Mouse (Mus musculus): Measurements from ENCODE around the gene Rapgef4.

Gene Rapgef4

GRCm38 (mm10) chr2:71980771-71981342, at the start of gene Rapgef4:
Gene Rapgef4, plus strand, starts transcription at chr2:71981240.
- DNase-seq: peak in 1 of 2 experiments; percentile 54

DNA sequence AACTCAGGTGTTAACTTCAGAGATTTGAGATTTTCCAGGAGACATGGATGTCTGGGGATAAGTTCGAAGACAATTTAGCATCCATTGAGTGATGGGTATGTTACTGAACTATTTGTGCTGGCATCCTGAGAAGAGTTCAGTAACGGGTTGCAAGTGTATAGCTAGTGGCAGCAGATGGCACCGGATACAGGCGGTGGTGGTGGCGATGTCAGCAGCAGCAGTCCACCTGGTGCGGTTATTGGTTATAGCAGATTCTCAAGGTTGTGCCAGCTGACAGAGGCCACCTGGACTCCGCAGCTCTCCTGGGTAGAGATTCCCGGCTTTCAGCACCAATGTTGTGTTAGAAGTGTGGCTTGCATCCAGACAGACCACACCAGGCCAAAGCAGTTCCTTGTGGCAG, 47.0 kb upstream of the Rapgef4 start:
- peak in 1 of 2 experiments; percentile 9 for DNase-seq

GRCm38 (mm10) chr2:71936711-71937110, 44.3 kb upstream of the Rapgef4 start:
- DNase-seq: no peak

- no peak for DNase-seq
These were observed 43.3 kb upstream of the Rapgef4 start for GRCm38 (mm10) chr2:71937649-71938308.

DNA sequence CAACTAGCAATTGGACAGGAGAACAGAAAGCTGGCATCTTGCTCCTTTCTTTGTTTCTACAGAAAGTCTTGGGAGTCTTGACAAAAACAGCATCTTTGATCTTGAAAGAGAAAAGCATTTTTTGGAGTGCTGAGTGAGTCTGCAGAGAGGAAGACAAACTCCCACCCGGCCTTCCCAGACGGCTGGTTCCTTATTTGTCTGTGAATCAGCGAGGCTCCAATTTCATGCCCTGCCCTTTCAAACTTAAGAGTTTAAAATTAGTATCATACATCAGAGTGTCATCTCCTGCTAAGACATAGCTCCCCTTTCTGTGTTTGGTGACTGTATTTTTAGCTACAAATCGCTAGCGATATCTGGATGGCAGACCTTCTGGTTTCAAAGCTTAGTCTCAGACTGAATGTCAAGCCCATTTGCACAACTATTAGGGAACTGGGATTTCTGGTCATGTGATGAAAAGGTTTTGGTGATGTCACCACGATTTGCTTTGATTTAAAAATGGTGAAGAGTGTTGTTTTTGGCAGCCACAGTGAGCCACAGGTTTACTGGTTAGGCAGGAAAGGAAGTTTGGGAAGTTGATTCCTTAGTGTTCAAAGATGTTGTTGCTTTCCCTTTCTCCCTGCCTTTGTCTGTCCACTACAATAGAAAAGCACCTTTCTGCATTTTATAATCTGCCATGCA, 42.2 kb upstream of the Rapgef4 start:
- DNase-seq: no peak

GRCm38 (mm10) chr2:71941005-71941720, 39.9 kb upstream of the Rapgef4 start:
- no peak for DNase-seq

DNA sequence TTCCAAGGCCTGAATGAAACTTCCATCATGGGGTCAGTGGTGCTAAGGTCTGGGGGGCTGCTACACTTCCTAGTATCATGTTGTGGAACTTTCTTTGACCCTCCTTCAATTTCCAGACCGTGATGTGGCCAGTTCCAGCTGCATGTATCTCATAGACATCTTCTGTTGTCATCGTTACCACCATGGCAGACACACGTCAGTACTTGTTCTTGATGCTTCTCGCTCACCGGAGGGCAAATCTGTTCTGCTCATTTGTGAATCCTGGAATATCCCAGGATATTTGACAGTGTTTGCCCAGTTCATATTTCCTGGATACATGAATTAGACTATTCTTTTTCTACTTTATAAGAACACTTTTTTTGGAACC, 39.3 kb upstream of the Rapgef4 start:
- no peak for DNase-seq

DNA sequence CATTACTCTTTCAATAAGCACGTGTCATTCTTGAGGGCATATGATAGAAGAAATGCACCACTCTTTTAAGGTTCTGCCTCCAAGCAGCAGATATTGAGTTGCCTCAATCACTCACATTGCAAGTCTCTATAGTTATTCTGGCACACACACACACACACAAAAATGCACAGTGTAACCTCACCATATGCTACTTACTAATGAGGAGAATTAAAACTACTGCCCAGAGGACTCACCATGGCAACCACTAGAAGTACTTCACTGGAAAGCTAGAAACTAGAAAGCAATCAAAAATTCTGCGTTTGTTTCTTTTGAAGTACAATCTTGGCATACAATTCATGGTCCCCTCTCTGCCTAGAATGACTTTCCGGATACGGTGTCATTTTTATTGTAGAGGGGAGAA, 29.8 kb upstream of the Rapgef4 start:
- DNase-seq: no peak

DNA sequence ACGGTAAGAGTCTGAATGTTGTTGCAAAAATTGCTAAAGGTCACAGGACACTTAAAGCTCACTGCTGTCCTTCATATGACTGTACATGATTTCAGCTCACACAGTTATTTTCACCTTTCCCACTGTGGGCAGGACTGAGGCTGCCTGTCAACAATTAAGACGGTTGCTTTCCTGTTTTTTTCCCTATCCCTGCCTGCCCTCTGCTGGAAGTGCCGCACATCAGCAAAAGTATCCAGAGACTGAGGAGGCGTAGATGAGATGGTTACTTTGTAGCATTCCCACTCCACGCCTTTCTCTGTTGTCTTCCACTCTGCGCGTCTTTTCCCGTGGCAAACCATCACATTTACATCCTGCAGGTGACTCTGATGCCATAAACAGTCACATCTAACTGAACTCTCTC, 25.4 kb upstream of the Rapgef4 start:
- DNase-seq: peak; percentile 64 to 69

DNA sequence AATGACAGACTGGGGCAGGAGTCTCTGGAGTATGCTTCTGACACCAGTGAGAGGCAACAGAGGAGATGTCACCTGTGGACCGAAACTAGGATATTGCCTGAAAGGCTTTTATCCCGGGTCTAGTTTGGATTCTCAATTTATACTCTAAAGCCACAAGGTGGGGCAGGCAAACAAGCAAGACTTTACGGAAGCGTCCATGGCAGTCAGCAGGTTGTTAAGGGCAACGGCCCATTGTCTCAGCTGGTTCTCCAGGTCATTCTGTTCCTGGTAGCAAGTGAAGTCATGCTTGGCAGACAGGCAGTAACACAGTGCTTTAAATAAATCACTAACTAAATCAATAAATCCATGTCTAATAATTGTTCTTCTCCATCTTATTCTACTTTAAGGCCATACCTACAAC, 24.6 kb upstream of the Rapgef4 start:
- peak; percentile 61 to 63 for DNase-seq

DNA sequence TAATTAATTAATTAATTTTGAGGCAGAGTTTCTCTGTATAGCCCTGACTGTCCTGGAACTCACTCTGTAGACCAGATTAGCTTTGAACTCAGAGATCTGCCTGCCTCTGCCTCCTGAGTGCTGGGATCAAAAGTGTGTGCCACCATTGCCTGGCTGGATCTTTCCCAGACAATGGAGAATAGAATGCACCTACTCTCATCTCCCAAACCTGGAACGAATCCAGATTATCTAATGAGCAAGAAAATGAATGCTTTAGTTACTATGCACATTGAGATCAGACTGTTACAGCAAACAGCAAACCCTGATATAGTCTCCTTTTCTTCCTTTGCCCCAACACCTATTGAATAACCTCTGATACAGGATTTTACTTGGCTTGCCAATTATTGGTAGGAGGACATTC, 23.1 kb upstream of the Rapgef4 start:
- no peak for DNase-seq

DNA sequence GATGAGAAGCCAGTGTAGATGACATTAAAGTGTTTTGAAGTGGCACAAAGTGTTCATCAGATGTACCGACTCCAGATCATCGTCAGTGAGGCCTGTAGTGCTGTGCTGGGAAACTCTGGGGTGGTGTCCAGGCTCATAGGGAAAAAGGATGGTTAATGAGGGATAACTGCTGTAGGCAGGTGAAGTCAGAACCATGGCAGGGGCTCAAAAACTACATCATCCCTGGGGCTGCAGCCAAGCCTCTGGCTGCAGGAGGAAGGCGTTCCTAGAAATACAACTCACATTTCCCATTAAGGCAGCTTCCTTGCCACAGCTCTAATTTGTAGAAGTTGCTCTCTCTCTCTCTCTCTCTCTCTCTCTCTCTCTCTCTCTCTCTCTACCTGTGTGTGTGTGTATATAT, 22.6 kb upstream of the Rapgef4 start:
- peak; percentile 79 to 80 for DNase-seq

DNA sequence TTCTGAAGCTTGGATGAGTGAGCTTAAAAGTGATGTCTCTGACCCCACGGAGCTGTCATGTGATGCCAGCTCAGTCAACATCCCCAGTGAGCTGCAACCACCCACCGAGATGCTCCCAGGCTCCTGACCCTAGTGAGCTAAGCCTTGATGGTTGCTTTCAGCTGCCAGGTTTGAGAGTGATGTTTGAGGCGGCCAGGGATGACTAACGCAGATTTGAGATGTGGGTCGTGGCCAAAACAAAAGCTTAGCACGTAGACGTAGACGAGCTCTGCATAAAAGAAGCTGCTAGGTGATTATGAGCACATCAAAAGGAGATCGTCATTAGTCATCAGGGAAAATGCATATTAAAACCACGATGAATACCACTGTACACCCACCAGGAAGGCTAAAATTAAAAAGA, 16.8 kb upstream of the Rapgef4 start:
- DNase-seq: no peak

GRCm38 (mm10) chr2:71965476-71965875, 15.6 kb upstream of the Rapgef4 start:
- peak in 1 of 2 experiments; percentile 41 for DNase-seq

- DNase-seq: peak in 1 of 2 experiments; percentile 1
These were observed 14.3 kb upstream of the Rapgef4 start for GRCm38 (mm10) chr2:71966737-71967136.

DNA sequence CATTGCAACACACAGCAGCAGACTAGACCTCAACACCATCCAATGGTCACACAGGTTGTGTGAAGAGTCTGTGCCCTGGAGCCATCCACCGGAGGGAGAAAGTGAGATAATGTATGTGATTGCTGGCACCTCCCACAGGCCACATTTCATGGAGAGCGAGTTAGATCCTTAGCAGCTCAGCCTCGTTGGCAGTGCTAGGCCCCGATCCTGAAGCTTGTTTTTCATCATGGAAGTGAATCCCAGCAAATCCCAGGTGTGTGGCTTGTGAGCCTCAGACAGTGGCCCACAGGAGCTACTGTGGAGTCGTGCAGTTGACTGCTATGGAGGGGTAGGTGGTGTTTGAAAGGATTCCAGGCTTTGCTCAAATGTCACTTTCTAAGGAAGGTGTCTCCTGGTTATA, 13.2 kb upstream of the Rapgef4 start:
- peak in 1 of 2 experiments; percentile 2 for DNase-seq

DNA sequence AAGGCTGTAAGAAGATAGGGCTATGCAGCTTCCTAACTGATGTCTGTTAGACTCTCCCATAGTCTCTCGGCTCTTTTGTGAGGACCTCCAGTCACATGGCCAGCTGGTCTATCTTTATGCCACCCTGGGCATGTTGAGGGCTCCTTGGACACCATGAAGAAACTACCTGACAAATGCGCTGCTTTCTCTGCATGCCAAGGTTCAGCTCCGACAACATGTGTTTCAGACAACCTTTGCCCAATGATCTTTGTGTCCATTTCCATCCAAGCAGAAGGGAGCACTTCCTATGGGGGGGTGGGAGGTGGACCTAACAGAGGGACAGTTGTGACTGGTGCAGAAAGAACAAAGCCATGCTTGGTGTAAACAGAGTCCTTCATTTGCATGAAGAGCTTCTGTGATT, 7.4 kb upstream of the Rapgef4 start:
- DNase-seq: no peak

DNA sequence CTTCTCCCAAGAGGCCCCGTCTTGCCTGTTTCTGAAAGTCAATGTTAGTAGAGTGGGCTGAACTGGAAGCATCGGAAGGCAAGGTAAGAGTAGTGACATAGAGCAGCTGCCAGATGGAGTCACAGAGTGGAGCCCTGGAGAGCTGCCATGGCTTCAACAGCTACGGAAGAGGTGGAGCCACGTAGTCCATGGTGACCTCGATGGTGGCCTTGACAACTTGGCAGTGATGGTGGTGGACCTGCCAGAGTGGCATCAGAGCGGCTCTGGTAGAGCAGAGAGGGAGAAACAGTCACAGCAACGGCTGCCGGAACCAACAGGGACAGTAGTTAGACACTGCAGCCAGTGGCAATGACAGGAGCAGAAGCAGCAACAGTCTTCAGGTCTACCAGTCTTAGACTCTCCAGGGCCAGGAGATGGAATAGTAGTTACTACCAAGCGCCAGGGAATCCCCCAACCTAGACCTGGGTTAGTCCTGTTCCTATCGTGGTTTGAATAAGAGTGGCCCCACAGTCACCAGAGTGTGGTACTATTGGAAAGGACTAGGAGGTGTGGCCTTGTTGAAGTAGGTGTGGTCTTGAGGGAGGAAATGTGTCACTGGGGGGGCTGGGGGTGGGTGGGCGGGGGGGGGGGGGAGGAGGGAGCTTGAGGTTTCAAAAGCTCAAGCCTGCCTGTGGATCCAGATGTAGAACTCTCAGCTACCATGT, 6.7 kb upstream of the Rapgef4 start:
- DNase-seq: peak; percentile 84 to 86

DNA sequence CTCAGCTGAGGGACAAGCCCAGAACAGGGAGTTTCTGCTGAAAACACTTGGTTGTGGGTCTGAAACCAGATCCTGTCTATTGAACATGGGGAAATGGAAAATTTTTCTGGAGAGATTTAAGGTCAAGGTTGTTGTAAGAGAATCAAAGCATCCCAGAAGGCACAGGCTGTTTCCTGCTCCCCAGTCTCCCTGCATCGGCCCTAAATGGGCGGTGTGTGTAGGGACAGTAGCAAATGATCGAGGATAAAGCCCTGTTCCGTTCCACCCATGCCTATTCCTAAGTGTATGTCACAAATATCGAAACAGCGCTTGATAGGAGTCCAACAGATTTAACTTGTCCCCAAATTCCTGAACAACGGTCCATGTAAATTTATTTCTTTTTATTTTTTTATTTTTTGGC, 1.1 kb upstream of the Rapgef4 start:
- DNase-seq: no peak

DNA sequence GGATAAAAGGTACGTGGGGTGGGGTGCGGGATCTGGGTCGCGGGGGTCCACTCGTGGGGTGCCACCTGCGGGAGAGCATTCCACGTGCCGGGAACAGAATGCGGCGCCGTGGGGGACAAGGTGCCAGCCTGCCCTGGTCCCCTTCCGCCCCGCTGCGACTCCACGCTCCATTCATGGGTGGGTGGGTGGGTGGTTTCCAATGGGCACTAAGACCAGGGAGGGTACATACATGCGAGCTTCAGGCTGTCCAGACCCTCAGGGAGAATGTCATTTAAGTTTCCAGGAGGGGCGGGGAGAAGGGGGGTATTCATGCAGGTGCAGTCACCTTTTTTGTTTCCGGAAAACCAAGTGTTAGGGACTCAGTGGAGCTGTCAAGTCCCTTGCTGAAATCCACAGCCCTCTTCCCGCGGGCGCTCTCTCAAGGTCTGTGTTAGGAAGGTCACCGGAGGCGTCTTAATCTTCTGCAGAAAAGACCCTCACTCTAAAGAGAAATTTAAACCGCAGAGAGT, 357 bp downstream of the Rapgef4 start:
- peak; percentile 44 to 66 for DNase-seq

- DNase-seq: peak in 1 of 2 experiments; percentile 56
These were observed 856 bp downstream of the Rapgef4 start for GRCm38 (mm10) chr2:71981896-71982295.

GRCm38 (mm10) chr2:71982868-71983597, 2.0 kb downstream of the Rapgef4 start:
- DNase-seq: peak; percentile 49 to 57

All from cerebellum, postnatal 36 days (tissue).